Mouse (Mus musculus): ENCODE results near the gene Hsdl2.

DNA sequence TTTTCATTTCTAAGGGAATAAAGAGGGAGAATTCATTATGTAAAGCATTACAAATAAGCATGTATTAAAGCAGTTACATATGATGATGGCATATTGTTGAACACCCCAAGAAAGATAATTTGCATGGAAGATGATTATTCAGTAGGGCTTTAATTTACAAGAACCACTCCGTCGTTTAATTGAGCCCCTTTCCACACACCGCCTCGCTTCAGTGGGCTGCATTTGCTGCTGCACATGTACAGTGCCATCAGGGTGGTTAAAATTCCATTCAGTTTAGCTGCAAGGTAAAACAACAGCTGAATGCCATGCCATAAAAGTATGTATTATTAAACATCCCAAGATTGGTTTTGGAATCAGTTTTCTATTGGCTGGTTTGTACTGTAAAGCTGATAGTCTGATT lies 63.6 kb downstream of the Hsdl2 start:
- TF ChIP-seq CTCF (IDR thresholded peaks at IDR 0.05; ENCODE audit: low read depth, low read length) = no peak
- no peak for TF ChIP-seq GATA1 (IDR thresholded peaks at IDR 0.05; ENCODE audit: borderline replicate concordance, low read length)
- no peak for TF ChIP-seq TAL1 (conservative IDR thresholded peaks at IDR 0.05; ENCODE audit: low read depth, low read length)
- no peak for TF ChIP-seq POLR2AphosphoS5 (IDR thresholded peaks at IDR 0.05; ENCODE audit: insufficient replicate concordance, low read depth, low read length)
- no peak for TF ChIP-seq GATA2 (IDR thresholded peaks at IDR 0.05; ENCODE audit: borderline replicate concordance, low read depth, low read length)
